Mouse (Mus musculus): Measurements from ENCODE around the gene Asna1.

GRCm38 (mm10) chr8:85059879-85060616 is 35.0 kb upstream of the Asna1 start, which contains the start of gene Fbxw9:
- TF ChIP-seq POLR2A (IDR thresholded peaks at IDR 0.05; ENCODE audit: borderline replicate concordance, control insufficient read depth, low read depth, low read length) (no peak), CTCF (IDR thresholded peaks at IDR 0.05; ENCODE audit: control insufficient read depth, insufficient read depth, low read length) (no peak)
